Mouse (Mus musculus): ENCODE measurements around the gene Zscan21. TPM values are rescaled to one million over a fixed set of nuclear protein-coding genes. Genes with fewer than 3 reads are reported as not detected.
"Not testable (repeated sequence)": the region's sequence is repeated elsewhere in the genome, so short reads cannot be mapped to it uniquely, and the experiment has no call there.

Gene Zscan21
- total RNA-seq (2017) = 16.6 and 20.7 TPM in 2 replicates

DNA sequence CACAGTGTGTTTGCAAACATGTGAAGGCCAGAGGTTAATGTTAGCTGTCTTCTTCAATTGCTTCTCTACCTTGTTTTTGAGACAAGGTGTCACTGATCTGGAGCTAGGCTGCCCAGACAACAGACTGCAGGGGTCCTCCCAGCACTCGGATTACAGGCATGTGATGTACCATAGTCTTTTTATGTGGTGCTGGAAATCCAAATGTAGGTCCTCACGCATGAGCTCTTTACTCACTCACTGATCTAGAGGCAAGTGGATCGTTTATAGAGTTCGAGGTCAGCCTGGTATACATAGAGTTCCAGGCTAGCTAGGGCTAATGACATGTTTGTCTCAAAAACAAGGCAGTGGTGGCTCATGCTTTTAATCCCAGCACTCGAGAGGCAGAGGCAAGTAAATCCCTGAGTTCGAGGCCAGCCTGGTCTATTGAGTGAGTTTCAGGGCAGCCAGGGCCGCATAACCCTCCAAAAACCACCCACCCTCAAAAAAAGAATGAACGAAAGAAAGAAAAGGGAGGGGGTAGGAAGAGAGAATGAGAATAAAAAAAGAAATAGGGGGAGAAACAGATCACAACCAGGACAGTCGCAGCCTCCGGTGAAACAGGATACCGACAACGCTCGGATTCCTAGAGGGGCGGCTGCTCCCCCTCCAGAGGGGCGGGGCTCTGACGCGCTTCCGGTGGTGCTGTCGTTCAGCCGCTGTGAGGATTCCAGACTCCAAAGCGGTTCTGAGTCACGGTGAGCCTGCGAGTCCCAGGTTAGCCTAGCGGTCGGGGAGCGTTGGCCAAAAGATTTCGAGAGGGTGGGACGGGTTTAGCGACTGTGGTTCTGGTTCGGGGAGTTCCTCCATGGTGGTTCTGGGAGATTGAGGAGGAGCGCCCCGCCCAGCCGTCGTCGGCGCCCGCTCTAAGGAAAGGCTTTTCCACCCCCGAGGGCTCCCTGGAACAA lies at the start of gene Zscan21:
Zscan21 (plus strand) TSS at position 649 of the 944 bp plus-strand sequence.
- ATAC-seq (replicated peaks; ENCODE audit: low read depth, poor library complexity, severe bottlenecking) = peak; percentile 99

DNA sequence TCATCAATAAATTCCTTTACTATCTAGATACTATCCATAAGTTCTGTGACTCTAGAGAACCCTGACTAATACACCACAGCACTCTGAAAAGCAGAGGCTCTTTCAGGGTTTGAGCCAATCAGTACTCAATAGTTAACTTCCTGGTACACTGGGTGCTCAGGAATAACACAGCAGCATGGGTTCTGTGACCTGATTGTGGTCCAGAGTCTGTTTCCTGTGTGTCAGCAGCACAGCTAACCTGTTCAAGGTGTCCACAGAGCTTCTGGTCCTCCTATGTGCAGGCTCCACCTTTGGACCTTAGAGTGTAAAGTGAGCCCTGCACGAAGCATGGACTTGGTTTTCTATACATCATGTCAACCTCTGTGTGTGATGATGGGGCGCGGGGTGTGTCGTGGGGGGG lies 42.9 kb upstream of the Zscan21 start:
- ATAC-seq (replicated peaks; ENCODE audit: low read depth, poor library complexity, severe bottlenecking) = no peak

DNA sequence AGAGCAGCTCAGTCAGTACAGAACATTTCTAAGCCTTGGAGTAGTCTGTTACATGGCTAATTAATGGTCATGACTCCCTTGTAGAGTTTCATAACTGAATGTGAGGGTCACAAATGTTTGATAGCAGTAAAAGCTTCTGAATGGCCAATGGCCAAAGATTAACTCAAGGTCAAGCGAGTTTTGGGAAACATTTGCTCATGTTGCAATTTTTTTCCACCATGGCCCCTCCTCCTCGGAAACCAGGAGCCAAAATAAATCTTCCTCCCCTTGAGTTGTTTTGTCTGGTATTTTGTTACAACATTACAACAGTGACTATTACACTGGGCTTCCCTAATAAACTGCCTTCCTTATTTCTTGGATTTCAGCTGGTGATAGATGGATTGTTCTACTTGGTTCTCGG lies 41.0 kb upstream of the Zscan21 start:
- no peak for ATAC-seq (replicated peaks; ENCODE audit: low read depth, poor library complexity, severe bottlenecking)

GRCm38 (mm10) chr5:138076148-138076547 lies 40.6 kb upstream of the Zscan21 start:
- no peak for ATAC-seq (replicated peaks; ENCODE audit: low read depth, poor library complexity, severe bottlenecking)

- no peak for ATAC-seq (replicated peaks; ENCODE audit: low read depth, poor library complexity, severe bottlenecking)
Measured at GRCm38 (mm10) chr5:138080456-138080855, 36.2 kb upstream of the Zscan21 start.

- ATAC-seq (replicated peaks; ENCODE audit: low read depth, poor library complexity, severe bottlenecking) = no peak
Measured at GRCm38 (mm10) chr5:138081446-138081845, 35.3 kb upstream of the Zscan21 start.

- no peak for ATAC-seq (replicated peaks; ENCODE audit: low read depth, poor library complexity, severe bottlenecking)
Measured at GRCm38 (mm10) chr5:138083318-138083900, 33.3 kb upstream of the Zscan21 start.

DNA sequence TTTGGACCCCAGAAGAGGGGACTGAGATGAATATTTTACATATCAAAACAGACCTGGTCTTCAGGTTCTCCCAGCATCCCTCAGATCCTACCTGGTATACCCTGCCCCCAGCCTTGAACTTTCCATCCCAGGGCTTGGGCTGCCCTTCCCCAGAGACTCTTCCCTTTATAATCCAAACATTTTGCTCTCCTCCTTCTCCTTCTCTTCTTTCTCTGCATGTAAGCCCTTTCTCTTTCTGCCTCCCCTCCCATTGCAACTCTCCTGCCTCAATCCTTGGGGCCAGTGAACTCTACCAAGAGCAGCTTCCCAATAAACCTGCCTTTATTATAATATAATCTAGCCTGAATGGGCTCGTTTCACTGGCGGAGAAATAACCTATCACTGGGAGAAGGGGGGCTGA lies 32.8 kb upstream of the Zscan21 start:
- no peak for ATAC-seq (replicated peaks; ENCODE audit: low read depth, poor library complexity, severe bottlenecking)

DNA sequence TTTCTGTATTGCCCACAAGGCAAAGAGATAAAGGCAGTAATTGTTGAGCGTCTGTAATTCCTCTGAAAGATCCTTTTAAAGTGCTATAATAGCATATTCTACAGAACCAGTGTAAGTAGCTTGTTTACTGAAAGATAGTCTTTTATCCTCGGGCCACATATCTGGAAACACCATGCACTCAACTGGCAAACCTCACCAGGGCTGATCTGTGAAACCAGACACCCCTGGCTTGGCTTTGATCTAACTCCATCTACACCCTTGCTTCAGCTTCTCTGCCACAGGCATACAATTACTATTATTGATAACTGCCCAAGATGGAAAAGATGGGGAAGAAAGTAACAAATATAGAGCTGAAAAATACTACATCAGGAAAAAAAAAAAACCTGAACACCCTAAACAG lies 32.2 kb upstream of the Zscan21 start:
- ATAC-seq (replicated peaks; ENCODE audit: low read depth, poor library complexity, severe bottlenecking) = peak; percentile 24; the same call in 1 of the 2 replicates

DNA sequence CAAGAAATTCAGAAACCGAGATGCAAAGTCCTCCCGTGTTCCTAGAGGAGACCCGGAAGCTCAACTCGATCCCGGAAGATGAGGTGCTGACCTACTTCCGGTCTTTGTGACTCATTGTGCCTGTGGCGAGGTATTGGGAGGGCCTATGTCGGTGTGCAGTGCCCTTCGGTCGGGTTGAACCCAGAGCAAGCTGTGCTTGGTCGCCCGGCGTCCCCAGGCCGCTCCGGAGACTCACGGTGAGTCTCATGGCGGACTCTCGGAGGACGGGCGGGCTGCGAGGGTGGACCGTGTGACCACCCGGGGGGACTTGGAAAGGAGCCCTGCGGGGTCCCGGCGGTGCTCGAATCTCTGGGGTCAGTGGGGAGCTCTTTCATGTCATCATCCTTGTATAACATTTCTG lies 31.7 kb upstream of the Zscan21 start, which contains the start of gene Zkscan1:
Zkscan1 (plus strand) TSS at position 89 of the 400 bp plus-strand sequence.
- ATAC-seq (replicated peaks; ENCODE audit: low read depth, poor library complexity, severe bottlenecking) = peak; percentile 98

DNA sequence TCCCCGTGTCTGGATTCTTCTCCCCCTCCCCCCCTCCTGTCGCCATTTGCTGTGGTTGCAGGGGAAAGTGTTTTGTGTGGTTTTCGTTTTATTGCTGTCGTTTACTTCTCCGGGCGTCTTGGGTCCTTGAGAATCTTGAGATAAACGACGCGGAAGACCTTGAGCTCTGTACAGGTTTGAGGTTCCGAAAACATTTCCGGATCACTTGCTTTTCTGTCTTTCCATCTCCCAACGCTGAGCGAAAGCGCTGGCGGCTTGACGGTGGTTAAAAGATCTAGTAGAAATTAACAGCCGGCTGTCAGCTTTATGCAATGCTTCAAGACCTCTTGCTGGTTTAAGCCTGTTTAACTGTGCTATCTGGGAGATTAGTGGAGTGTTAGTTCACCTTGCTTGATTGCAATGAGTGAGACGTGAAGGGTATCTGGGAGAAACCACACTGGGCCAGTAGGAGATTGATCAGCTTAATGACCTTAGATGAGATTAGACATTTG lies 31.2 kb upstream of the Zscan21 start:
- peak; percentile 37 for ATAC-seq (replicated peaks; ENCODE audit: low read depth, poor library complexity, severe bottlenecking)

GRCm38 (mm10) chr5:138086842-138087241 lies 29.9 kb upstream of the Zscan21 start:
- ATAC-seq (replicated peaks; ENCODE audit: low read depth, poor library complexity, severe bottlenecking) = no peak

GRCm38 (mm10) chr5:138088366-138088765 lies 28.3 kb upstream of the Zscan21 start:
- ATAC-seq (replicated peaks; ENCODE audit: low read depth, poor library complexity, severe bottlenecking) = no peak

DNA sequence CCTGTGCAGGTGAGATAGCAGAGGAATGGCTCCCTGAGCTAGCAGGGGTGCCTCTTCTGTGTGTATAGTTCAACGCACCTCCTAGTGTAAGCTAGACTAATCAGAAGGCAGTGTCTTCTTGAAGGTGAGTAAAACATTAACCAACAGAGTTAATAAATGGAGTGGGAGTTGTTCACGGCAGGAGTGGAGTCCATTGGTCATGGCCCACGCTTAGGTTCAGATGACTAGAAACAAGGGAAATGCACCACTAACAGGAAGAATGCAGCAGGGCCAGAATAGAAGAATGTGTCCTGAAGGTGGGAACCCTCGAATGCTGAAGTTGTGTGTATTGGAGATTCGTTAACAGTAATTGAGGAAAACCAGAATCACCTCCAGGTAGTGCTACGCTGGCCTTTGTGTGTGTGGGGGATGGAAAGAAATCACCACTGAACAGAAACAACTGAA lies 27.6 kb upstream of the Zscan21 start:
- ATAC-seq (replicated peaks; ENCODE audit: low read depth, poor library complexity, severe bottlenecking) = no peak

- ATAC-seq (replicated peaks; ENCODE audit: low read depth, poor library complexity, severe bottlenecking) = peak; percentile 55; the same call in 1 of the 2 replicates
Measured at GRCm38 (mm10) chr5:138090271-138090670, 26.4 kb upstream of the Zscan21 start.

DNA sequence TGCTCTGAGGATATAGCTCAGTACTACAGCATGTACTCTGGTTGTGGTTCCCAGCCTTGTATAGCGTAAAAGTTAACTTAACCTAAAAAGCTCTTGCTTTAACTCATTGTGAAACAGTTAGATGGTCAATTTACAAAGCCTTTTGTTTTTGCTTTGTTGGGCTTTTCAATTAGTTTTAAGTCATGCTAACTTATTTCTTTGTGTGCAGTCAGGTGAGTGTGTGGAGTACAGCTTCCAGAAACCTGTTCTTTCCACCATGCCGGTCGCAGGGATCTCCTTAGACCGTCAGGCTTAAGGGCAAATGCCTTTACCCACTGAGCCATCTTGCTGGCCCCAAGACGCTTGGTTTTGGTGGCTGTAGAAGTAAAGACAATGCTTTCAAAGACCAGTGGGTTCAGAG lies 26.0 kb upstream of the Zscan21 start:
- no peak for ATAC-seq (replicated peaks; ENCODE audit: low read depth, poor library complexity, severe bottlenecking)

- no peak for ATAC-seq (replicated peaks; ENCODE audit: low read depth, poor library complexity, severe bottlenecking)
Measured at GRCm38 (mm10) chr5:138092771-138093170, 23.9 kb upstream of the Zscan21 start.

DNA sequence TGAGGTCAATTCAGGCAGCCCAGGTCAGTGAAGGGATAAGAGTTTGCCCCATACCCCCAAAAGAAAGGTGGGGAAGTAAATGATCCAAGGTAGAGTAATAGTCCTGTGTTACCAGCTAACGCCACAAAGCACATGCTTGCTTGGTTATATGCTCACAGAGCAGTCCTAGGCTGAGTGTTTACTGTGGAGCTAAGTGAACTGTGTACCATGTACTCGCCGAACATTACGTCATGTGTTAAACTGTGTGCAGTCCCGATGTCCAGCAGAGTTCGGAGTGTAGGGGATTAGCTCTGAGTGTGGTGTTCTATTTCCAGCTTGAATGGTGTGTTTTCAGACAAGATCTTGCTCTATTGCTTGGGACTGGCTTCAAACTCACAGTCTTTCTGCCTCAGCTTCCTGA lies 22.2 kb upstream of the Zscan21 start:
- no peak for ATAC-seq (replicated peaks; ENCODE audit: low read depth, poor library complexity, severe bottlenecking)

DNA sequence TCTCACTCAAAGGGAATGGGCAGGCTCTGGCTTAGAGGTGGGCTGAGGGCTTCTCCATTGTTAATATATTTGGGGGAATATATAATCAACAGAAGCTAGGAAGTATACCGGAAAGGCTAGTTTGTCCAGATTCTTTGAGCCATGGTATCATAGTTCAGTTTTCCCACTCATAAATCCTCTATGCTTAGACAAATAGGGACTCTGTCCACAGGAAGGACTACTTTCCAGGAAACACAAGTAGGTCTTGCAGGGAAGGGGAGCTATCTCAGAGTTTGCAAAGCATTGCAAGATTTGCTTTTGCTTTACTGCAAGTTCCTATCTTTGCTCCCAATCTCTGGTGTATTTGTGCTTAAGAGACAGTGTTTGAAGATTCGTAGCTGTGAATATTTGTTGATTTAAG lies 11.7 kb upstream of the Zscan21 start:
- no peak for ATAC-seq (replicated peaks; ENCODE audit: low read depth, poor library complexity, severe bottlenecking)

DNA sequence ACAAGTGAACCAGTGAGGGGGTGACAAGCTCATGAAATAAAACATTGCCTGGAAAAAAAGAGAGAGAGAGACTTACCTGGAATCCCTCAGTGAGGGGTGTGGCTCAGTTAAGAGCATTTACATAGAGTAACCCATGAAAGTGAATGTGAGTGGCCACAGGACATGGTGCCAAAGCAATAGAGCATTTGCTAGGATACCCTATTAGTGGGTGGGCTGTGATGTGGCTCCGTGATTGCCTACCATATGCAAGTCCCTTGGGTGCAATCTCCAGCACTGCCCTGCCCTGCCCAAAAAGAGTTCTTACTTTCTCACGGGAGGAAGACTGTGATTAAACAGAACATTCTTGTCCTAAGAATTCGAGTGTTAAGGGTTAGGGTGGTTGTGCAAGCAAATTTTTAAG lies 9.6 kb upstream of the Zscan21 start:
- ATAC-seq (replicated peaks; ENCODE audit: low read depth, poor library complexity, severe bottlenecking) = no peak

GRCm38 (mm10) chr5:138109847-138110396 lies 6.8 kb upstream of the Zscan21 start:
- ATAC-seq (replicated peaks; ENCODE audit: low read depth, poor library complexity, severe bottlenecking) = not testable (repeated sequence)

Measured in common myeloid progenitor, adult 5-6 weeks (primary cell).